Mouse (Mus musculus): ENCODE measurements around the gene Ago3. TPM values are rescaled to one million over a fixed set of nuclear protein-coding genes. Genes with fewer than 3 reads are reported as not detected.
A peak's percentile ranks its signal among the peaks of the same experiment; 100 is the strongest.

Gene Ago3
- total RNA-seq (2021), result 10 to 100 TPM; 14.5 to 15.0 TPM
- long read RNA-seq, experiment 1, partial matches to known transcripts, result 1 of 3 reads
- long read RNA-seq, experiment 1, other reads (novel, unspliced or antisense), result 2 of 3 reads
- long read RNA-seq, experiment 2, partial matches to known transcripts, result 0 of 4 reads
- long read RNA-seq, experiment 2, other reads (novel, unspliced or antisense), result 4 of 4 reads

- intact Hi-C loops (cut with DNase I), result loop anchor here (2.0 kb wide), 1 partner anchor 39 kb away; the partner anchor contains the start of gene Ago1
- DNase-seq, result peak; percentile 97 to 98
These were observed at the start of gene Ago3 for GRCm38 (mm10) chr4:126429347-126430079. TSS of gene Ago3 (minus strand) at chr4:126429556.

DNA sequence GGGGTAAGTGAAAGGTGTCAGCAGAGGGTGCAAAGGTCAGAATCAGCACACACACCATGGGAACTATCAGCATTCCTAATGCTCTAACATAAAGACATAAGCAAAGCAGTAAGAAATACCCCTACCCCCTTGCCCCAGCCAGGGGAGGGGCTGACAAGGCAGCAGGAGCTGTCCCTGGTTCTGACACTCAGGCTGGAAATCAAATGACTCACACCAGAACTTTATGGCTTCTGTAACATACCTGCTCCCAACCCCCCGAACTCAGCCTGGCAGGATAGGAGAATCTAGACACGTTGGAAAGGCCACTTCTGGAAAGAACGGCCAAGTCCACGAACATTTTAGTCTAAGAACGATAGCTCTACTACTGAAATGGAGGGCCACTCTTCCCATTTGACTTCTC, 43.7 kb upstream of the Ago3 start:
- intact Hi-C loops (cut with DNase I), result no loop called here
- no peak for DNase-seq

GRCm38 (mm10) chr4:126469334-126469733, 40.0 kb upstream of the Ago3 start:
- intact Hi-C loops (cut with DNase I), result loop anchor here (2.0 kb wide), 1 partner anchor 39 kb away; no protein-coding TSS in a partner anchor
- DNase-seq, result no peak

DNA sequence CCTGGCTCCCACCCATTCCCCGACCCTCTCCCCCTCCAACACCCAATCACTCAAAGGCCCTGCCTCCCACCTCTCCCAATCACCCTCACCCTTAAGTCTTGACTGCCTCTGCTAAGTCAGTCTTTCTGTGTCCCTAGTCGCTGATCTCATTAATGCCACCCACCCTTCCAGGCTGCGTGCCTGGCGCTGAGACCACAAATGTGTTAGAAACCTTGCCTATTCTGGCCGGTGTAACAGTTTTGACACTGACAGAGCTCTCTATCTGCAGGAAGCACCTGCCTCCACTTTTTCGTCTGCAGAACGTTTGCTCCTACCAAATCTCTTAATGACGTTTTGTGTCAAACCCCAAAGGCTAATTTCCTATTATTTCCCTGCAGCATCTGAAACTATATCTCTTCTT, 39.6 kb upstream of the Ago3 start:
- intact Hi-C loops (cut with DNase I), result loop anchor here (2.0 kb wide), 1 partner anchor 38 kb away; no protein-coding TSS in a partner anchor
- no peak for DNase-seq

- intact Hi-C loops (cut with DNase I), result loop anchor here (2.0 kb wide), 1 partner anchor 38 kb away; no protein-coding TSS in a partner anchor
- DNase-seq, result peak; percentile 98
These were observed 39.0 kb upstream of the Ago3 start, which contains the start of gene Ago1 for GRCm38 (mm10) chr4:126468285-126468901. TSS of gene Ago1 (minus strand) at chr4:126468583.

DNA sequence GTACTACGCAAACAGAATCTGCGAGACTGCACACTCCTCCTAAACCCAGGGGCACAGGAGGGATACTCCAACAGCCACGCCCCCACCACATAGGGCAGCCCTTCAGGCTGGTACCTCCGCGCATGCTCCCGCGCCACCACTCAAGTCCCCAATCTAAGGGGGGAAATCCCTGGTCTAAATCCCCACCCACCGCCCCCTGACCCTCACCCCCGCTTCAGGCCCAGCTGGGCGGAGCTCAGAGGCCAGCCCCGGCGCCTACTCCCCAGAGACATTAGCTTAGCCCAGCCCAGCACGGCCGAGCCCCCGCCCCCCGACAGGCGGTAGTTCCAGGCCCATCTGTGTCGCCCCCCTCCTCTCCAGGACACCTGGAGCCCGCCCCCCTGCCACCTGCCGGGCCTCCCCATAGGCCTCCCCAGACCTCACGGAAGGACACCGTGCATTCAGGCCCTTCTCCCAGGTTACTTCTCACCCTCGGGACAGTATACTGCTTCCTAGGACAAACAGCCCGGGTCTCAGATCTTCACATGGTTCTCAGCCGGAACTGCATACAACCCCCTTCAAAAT, 38.4 kb upstream of the Ago3 start:
- peak; percentile 47 to 60 for DNase-seq
- intact Hi-C loops (cut with DNase I), result loop anchor here (2.0 kb wide), 1 partner anchor 37 kb away; no protein-coding TSS in a partner anchor

DNA sequence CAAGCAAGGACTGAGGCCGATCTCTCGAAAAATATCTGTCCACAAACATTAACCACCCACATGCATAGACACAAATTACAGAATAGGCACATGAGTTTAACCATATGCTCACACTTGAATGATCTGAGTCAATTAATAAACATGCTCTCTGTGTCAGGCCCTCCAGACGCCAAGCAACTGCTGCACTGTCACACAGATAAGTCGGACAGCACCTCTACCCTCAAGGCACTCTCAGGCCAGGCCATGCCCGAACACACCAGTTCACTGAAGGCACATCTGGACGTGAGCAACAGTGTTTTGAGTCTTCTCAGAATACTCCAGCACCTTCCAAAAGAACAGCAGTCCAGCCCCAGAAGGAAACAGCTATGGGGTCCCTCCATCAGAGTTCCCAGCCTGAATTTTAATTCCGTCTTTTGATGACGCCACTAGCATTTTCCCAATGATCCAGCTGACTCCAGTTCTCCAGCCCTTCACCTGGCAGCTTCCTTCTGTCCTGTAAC, 36.9 kb upstream of the Ago3 start:
- intact Hi-C loops (cut with DNase I), result no loop called here
- DNase-seq, result no peak

- intact Hi-C loops (cut with DNase I), result no loop called here
- peak; percentile 16 to 20 for DNase-seq
These were observed 36.5 kb upstream of the Ago3 start for GRCm38 (mm10) chr4:126465843-126466242.

DNA sequence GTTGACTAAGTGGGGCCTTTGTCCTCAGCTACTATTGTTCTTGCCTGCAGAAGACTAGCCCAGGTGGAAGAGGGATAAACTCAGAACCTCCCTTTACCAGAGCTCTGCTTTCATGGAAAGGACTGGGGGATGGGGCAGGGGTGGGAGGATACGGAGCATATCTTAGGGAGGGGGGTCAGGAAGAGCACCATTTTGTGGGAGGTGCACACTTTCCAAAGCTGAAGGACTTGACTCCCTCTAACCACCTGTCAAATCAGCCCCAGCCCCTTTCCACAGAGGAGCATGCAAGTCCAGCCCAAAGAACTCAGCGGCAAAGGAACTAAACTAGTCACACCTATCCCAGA, 35.5 kb upstream of the Ago3 start:
- DNase-seq, result no peak
- intact Hi-C loops (cut with DNase I), result no loop called here

- intact Hi-C loops (cut with DNase I), result no loop called here
- DNase-seq, result no peak
These were observed 35.0 kb upstream of the Ago3 start for GRCm38 (mm10) chr4:126464189-126464891.

- DNase-seq, result no peak
- intact Hi-C loops (cut with DNase I), result no loop called here
These were observed 26.1 kb upstream of the Ago3 start for GRCm38 (mm10) chr4:126455441-126455840.

DNA sequence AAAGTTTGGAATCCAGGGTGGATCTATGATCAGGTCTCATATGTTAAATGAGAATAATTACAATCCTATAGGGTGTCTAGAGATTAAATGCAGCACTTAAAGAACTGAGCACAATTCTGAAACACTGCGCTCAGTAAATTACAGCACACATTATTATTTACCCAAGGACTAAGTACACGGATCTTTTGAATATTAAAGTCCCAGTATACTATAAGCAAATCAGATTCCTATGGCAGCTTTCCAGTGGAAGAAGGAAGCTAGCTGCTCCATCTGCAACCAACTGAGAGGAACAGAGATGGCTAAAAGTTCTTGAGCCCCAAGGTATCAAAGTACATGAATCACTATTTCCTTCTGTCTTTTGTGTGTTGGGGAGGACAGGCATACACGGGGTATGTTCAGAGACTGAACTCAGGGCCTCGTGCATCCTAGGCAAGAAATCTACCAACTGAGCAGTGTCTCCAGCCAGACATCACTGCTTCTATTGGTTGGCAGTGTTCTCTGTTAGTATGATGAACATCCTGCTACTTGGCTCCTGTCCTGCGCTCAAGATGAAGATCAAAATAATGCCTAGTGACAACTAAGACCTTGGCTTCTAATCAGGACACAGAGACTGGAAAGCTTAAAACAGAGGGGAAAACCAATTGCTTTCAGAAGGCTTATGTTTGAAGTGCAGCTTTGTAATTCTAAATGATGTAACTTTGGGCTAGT, 25.3 kb upstream of the Ago3 start:
- DNase-seq, result no peak
- intact Hi-C loops (cut with DNase I), result no loop called here

- intact Hi-C loops (cut with DNase I), result no loop called here
- no peak for DNase-seq
These were observed 20.9 kb upstream of the Ago3 start for GRCm38 (mm10) chr4:126450268-126450667.

DNA sequence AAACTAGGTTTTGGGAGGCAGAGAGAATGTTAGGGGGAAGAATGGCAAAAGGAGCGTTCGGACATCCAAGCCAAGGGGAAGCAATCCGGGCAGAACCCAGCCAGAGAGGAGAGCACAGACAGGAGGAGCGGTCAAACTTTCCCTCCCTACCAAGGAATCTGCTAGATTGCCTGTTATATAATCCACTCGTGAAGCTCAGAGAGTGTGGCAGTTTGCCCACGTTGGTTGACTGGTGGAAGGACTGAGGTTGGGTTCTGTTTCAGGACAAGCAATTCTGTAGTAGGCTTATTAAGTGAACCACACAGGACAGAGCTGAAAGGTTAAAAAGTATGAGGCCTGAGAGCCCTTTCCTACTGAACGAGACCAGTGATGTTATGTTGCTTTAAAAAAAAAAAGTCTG, 17.8 kb upstream of the Ago3 start:
- DNase-seq, result no peak
- intact Hi-C loops (cut with DNase I), result no loop called here

DNA sequence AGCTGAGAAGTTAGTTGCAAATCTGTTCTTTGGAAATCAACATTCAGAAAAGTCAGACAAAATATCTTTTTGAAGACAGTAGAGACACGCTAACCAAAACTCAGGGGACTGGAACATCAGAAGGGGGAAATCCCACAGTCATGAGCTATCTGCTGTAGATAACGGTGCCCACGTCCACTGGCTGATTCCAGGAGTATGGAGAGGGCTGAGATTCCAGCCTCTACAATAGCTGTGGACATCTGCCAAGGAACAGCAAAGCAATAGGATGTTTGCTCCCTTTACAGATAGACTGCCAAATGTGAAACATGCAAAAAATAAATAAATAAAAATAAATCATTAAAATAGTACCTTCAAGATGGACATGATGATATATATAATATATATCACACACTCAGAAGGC, 15.2 kb upstream of the Ago3 start:
- no peak for DNase-seq
- intact Hi-C loops (cut with DNase I), result no loop called here

DNA sequence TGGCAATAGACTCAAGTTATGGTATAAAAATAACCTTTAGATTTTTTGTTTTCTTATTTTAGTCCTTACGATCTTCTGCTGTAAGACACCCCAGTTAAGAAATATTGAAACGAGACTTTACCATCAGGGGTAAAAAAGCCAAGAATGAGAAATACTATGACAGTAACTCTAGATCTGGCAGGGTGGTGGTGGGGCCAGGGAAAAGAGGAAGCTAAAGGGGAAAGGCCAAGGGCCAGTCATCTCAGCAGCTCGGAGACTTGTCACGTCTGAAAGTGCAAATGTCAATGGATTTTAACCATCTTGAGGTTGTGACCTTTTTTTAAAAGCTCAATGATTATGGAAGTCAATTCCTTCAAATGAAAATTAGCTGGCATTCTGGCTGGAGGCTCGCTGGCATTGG, 8.9 kb upstream of the Ago3 start:
- intact Hi-C loops (cut with DNase I), result no loop called here
- no peak for DNase-seq

DNA sequence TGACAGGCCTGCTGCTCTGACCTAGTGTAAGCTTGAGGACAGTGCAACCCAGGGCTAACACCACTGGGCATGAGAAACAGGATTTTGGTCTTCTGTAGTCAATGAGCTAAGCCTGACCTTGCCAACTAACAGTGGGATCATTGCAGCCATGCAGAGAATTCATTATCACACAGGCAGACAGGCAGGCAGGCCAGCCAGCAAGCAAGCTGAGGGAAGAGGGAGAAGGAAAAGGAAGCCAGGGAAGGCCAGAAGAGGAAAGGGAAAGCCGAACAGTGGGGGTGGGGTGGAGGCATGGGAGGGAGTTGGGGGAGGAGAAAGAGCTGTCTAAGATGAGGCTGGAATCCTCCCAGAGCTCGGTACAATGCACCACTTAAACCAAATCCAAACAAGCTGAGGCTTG, 6.9 kb upstream of the Ago3 start:
- intact Hi-C loops (cut with DNase I), result no loop called here
- no peak for DNase-seq

DNA sequence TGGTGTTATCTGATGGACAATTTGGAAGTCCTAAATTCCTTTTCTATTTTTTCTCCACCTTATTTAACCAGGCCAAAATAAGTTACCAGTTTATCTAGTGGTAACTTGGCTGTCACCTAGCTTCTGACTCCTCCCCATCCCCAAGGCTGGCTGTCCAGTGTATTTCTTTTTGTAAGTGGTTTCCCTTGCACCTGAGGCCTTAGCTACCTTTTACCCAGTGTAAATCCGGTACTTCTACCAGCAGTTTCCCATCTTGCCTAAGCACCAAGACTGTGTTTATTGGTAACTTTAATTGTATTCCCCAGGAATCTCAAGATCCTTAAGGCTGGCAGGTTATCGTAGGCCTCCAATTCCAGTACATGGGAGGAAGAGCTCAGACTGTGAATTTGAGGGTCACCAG, 4.7 kb upstream of the Ago3 start:
- no peak for DNase-seq
- intact Hi-C loops (cut with DNase I), result no loop called here

DNA sequence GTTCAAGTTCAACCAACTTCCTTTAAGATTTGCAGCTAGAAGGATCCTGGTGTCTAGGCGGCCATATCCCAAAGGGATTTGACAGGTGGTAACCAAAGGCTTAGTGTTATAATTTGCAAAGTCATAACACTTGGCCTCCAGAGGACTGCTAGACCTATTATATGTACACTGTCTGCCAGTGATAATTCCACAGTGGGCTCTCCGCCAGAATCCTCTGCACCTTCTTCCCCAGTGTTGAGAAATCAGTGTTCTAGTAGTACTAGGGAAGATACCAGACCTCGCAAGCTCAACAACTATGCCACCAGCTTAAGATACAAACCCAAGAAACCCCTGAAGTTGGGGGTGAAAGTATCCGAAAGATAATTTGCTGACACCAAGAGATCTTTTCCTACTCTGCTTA, 3.8 kb upstream of the Ago3 start:
- no peak for DNase-seq
- intact Hi-C loops (cut with DNase I), result no loop called here

GRCm38 (mm10) chr4:126431746-126432145, 2.4 kb upstream of the Ago3 start:
- intact Hi-C loops (cut with DNase I), result loop anchor here (2.0 kb wide), 1 partner anchor 37 kb away; the partner anchor contains the start of gene Ago1
- no peak for DNase-seq

All from heart, postnatal 14 days (tissue).